Mouse (Mus musculus) embryonic facial prominence, embryonic 11.5 days (tissue): ENCODE results near the gene Npm3. TPM values are rescaled to one million over a fixed set of nuclear protein-coding genes. Genes with fewer than 3 reads are reported as not detected.
A peak's percentile ranks its signal among the peaks of the same experiment; 100 is the strongest.

Experiments
- ATAC-seq: fragments of 200-750 bp; cut with Nextera tagmentation; replicated peaks from 2 replicates; pipeline ENCODE4 v1.8.0; 2017; ENCODE audit warnings: low read depth; ENCODE audit not compliant: insufficient number of reproducible peaks, low FRiP score, low TSS enrichment
- DNase-seq: peaks from one replicate; pipeline ENCODE4 v3.0.0-alpha.2; 2015; ENCODE audit warnings: low spot score
- H3K27ac ChIP-seq: fragments of 300-500 bp; sonication (generic); replicated peaks from 2 replicates; pipeline ENCODE4 v1.5.1; 2014; ENCODE audit warnings: mild to moderate bottlenecking, low read depth, low read length, control low read depth
- H3K27me3 ChIP-seq: fragments of 300-500 bp; sonication (generic); 2 replicates; pipeline ENCODE4 v1.6.1; 2014; ENCODE audit warnings: mild to moderate bottlenecking, low read length, moderate library complexity, mixed read lengths; ENCODE audit not compliant: control insufficient read depth, insufficient read depth
- H3K36me3 ChIP-seq: fragments of 300-500 bp; sonication (generic); replicated peaks from 2 replicates; pipeline ENCODE4 v1.6.1; 2014; ENCODE audit warnings: low read depth, mild to moderate bottlenecking, low read length, moderate library complexity, mixed read lengths; ENCODE audit not compliant: control insufficient read depth, insufficient read depth
- H3K4me1 ChIP-seq: fragments of 300-500 bp; sonication (generic); 2 replicates; pipeline ENCODE4 v1.6.1; 2014; ENCODE audit warnings: low read length, mixed read lengths; ENCODE audit not compliant: control insufficient read depth, insufficient read depth
- H3K4me2 ChIP-seq: fragments of 300-500 bp; sonication (generic); 2 replicates; pipeline ENCODE4 v1.6.1; 2014; ENCODE audit warnings: low read depth, mild to moderate bottlenecking, control low read depth, low read length, moderate library complexity
- H3K4me3 ChIP-seq: fragments of 300-500 bp; sonication (generic); 2 replicates; pipeline ENCODE4 v1.5.1; 2014; ENCODE audit warnings: low read depth, low read length, control low read depth
- H3K9ac ChIP-seq: fragments of 300-500 bp; sonication (generic); replicated peaks from 2 replicates; pipeline ENCODE4 v1.6.1; 2014; ENCODE audit warnings: mild to moderate bottlenecking, control low read depth, low read length
- H3K9me3 ChIP-seq: fragments of 300-500 bp; sonication (generic); replicated peaks from 2 replicates; pipeline ENCODE4 v1.6.1; 2016; ENCODE audit warnings: mild to moderate bottlenecking, low read length, inconsistent platforms, mixed read lengths; ENCODE audit not compliant: control insufficient read depth
- WGBS: fragments of 180-500 bp; shearing (Covaris S2); extraction: QIAGEN DNeasy Blood & Tissue Kit; methylation state at CpG from one replicate; pipeline ENCODE4 v1.1.7; 2014; 5-methylcytosine and 5-hydroxymethylcytosine counted together
- polyA plus RNA-seq: library from polyadenylated mRNA; unstranded; fragments of >200 nt; fragmentation: Nextera tagmentation; extraction: Ambion mirVana; gene quantifications from 2 replicates; pipeline ENCODE4 v1.2.1, GENCODE M21; 2014

The Npm3 gene
- polyA plus RNA-seq, 1 experiment from 2014 or later, result 15.2 TPM

DNA sequence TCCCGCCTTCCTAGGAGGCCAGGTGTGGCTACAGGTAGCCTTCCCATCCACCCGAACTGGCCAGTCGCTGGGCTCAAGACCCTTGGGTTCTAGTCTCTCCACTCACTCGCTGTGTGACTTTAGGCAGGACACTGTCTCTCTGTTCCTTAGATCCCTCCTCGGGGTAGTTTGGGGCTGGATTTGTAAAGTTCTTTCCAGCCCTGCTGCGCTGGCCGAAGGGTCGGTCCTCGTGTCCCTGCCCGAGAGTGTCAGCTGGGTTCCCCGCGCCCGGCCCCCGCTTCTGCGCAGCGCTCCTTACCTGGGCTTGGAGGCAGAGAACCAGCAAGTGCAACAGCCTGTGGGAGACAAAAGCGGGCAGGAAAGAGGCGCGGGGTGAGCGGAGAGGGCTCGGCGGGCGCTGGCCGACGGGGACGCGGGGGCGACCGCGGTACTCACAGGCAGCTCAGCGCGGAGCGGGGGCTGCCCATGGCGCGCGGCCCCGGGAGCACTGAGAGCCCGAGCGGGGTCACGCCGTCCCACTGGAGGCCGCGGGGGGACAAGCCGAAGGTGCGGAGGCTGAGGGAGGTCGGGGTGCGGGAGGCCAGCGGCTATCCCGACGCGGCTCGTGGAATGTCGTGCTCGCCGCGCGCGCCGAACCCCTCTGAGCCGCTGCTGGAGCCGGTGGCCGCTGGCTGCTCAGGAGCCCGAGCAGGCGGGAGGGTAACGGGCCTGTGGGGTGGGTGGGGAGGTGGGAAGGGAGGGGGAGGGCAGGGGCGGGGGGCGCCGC, 7.0 kb downstream of the Npm3 start, which contains the start of gene Fgf8:
Gene Fgf8, minus strand, starts transcription at position 698 of the 766 bp plus-strand sequence.
- Histone ChIP-seq H3K4me2 (peak within 1 kb of the TSS; percentile 90), H3K4me1 (peaks cover 16% of the 10 kb centered on the region), H3K27me3 (peaks cover 81% of the 10 kb centered on the region), H3K9me3 (no peaks in the 10 kb centered on the region), H3K4me3 (peak within 1 kb of the TSS; percentile 37), H3K36me3 (no peaks in the 10 kb centered on the region), H3K9ac (peak within 1 kb of the TSS; percentile 37), H3K27ac (no peak within 1 kb of the TSS)
- WGBS, result under 1% methylated on average over 63 of the region's 68 CpGs
- no peak for ATAC-seq
- no peak for DNase-seq

DNA sequence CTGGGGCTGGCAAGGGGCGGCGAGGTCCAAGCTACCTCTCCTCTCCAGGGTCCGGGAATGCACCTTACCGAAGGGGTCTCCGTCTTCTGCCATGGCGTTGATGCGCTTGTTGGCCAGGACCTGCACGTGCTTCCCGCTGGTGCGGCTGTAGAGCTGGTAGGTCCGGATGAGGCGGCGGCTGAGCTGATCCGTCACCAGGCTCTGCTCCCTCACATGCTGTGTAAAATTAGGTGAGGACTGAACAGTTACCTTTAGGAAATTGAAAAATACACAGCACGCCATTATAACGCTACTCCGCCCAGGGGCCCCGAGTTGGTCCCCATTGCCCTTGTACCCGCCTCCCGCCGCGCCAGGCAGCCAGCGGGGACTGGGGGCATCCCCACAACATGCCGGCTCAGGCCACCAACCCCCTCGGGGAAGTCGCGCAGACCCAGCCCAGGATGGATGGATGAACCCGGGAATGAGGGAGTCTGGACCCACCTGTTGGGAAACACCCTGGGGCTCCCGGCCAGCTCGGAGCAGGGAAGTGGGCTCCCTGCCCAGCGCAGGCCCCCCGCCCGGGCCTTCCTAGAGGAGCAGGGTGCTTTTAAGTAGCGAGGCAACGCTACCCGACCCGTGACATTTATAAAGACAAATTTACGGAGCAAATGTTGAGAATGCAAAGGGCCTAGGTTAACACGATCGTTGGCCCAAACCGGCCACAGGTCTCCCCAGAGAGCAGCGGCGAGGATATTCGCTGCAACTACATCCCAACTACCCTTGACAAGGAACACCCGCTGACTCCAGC, 7.8 kb downstream of the Npm3 start:
- peak overlapping the region; percentile 90 for H3K4me2 ChIP-seq
- ATAC-seq (no peak), DNase-seq (no peak)
- no peaks in the 10 kb centered on the region for H3K36me3 ChIP-seq
- peaks cover 21% of the 10 kb centered on the region for H3K4me1 ChIP-seq
- H3K27me3 ChIP-seq, result peaks cover 88% of the 10 kb centered on the region
- no peaks in the 10 kb centered on the region for H3K9me3 ChIP-seq
- H3K9ac ChIP-seq, result peak overlapping the region; percentile 37
- H3K27ac ChIP-seq, result no peak overlapping the region
- WGBS, result 2% methylated on average over 45 of the region's 45 CpGs
- H3K4me3 ChIP-seq, result peak overlapping the region; percentile 37

DNA sequence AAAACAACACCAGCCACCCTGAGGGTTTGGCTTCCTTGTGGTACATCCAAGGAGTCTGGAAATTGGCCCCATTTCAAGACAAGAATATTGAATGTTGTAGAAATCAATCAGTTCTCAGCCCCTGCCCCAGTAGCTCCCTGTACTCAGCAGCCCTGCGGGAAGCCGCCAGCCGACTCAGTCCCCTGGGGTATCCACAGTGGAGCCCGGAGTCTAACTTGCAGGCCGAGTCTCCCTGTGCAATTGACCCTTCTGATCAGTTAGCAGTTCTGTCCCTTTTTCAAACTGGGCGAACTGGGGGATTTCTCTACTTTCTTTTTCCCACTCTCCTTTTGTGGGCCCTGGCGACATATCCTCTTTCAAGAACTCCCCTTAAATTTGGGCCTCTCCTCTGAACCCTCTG, 8.6 kb downstream of the Npm3 start:
- no peak for DNase-seq
- ATAC-seq, result no peak
- peaks cover 92% of the 10 kb centered on the region for H3K27me3 ChIP-seq
- H3K9ac ChIP-seq, result no peak overlapping the region
- whole genome bisulfite sequencing, result 2% methylated on average over 7 of the region's 7 CpGs
- 0 out of 2 replicates have a peak overlapping the region, but pooled peaks have one; percentile 37 for H3K4me3 ChIP-seq
- H3K4me2 ChIP-seq, result no peak overlapping the region; the same call in 1 of the 2 replicates
- H3K9me3 ChIP-seq, result no peaks in the 10 kb centered on the region
- H3K36me3 ChIP-seq, result no peaks in the 10 kb centered on the region
- H3K4me1 ChIP-seq, result peaks cover 18% of the 10 kb centered on the region
- no peak overlapping the region for H3K27ac ChIP-seq

DNA sequence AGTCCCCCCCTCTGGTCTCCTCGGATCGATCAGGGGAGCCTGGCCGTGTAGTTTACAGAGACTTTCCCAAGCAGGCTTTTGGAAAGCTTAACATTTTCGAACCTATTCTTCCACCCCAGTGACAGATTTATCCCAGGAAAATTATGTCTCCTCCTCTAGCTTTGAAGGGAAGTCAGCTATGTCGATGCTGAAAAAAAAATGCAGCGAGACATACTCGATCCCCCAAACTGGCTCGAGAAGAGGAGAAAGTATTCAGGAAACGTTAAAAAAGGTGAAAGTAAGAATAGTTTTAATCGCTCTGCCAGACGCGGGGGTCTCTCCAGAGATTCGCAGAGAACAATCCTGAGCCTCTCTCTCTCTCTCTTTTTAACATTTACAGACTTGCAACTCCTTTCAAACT, 9.2 kb downstream of the Npm3 start:
- H3K36me3 ChIP-seq, result no peaks in the 10 kb centered on the region
- peaks cover 89% of the 10 kb centered on the region for H3K27me3 ChIP-seq
- DNase-seq (no peak), ATAC-seq (no peak)
- no peak overlapping the region for H3K27ac ChIP-seq
- no peaks in the 10 kb centered on the region for H3K9me3 ChIP-seq
- WGBS, result 4% methylated on average over 13 of the region's 13 CpGs
- H3K4me2 ChIP-seq, result no peak overlapping the region
- H3K4me3 ChIP-seq, result no peak overlapping the region
- peaks cover 18% of the 10 kb centered on the region for H3K4me1 ChIP-seq
- H3K9ac ChIP-seq, result no peak overlapping the region

DNA sequence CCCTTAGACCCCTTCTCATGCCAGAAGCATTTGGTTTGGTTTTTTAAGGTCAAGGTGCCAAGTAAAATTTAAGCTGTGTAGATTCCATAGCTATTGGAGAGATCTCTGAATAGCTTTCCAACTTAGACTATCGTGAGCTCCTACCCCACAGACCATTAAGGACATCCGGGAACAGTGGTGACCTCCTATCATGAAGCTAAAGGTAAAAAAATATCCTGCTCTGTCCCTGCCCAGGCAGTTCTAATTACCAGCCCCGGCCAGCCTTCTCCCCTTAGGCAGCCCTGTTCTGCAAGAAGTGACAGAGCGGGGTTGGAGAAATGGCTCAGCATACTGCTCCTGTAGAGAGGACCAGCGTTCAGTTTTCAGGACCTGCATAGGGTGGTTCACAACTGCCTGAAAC, 10.9 kb downstream of the Npm3 start:
- no peak for DNase-seq
- Histone ChIP-seq H3K27ac (no peak overlapping the region), H3K4me3 (no peak overlapping the region), H3K9me3 (no peaks in the 10 kb centered on the region), H3K27me3 (peaks cover 87% of the 10 kb centered on the region), H3K4me1 (peaks cover 18% of the 10 kb centered on the region), H3K9ac (no peak overlapping the region), H3K36me3 (no peaks in the 10 kb centered on the region), H3K4me2 (no peak overlapping the region)
- 28% methylated on average over 5 of the region's 5 CpGs for WGBS
- no peak for ATAC-seq

DNA sequence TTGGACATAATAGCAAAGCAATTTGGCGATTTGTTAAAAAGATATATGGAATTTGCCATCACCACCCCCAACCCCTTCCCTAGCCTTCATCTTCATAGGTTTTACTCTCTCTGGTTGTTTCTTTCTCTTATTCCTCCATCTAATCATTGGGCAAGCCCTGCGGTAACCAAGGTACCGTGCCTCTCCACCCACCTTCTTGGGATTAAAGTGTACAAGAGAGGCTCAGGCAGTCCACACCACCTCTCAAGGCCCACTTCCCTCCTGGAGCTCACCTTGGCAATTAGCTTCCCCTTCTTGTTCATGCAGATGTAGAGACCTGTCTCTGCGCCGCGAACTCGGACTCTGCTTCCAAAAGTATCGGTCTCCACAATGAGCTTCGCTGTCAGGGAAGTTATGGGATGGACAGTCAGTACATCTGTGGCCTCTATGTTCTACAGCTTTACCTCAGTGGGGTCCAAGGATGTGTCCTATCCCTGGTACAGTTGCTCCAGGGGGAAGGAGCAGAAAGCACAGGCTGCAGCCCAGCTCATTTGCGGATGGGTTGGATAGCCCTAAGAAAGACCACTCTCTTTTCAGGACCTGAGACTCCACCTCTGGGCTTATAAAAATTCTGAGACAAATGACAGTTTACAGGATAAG, 11.4 kb downstream of the Npm3 start:
- Histone ChIP-seq H3K9ac (no peak overlapping the region), H3K4me2 (no peak overlapping the region), H3K36me3 (no peaks in the 10 kb centered on the region), H3K27ac (no peak overlapping the region), H3K4me3 (no peak overlapping the region), H3K27me3 (peaks cover 85% of the 10 kb centered on the region), H3K4me1 (peaks cover 15% of the 10 kb centered on the region), H3K9me3 (no peaks in the 10 kb centered on the region)
- ATAC-seq (no peak), DNase-seq (no peak)
- 51% methylated on average over 10 of the region's 10 CpGs for WGBS

DNA sequence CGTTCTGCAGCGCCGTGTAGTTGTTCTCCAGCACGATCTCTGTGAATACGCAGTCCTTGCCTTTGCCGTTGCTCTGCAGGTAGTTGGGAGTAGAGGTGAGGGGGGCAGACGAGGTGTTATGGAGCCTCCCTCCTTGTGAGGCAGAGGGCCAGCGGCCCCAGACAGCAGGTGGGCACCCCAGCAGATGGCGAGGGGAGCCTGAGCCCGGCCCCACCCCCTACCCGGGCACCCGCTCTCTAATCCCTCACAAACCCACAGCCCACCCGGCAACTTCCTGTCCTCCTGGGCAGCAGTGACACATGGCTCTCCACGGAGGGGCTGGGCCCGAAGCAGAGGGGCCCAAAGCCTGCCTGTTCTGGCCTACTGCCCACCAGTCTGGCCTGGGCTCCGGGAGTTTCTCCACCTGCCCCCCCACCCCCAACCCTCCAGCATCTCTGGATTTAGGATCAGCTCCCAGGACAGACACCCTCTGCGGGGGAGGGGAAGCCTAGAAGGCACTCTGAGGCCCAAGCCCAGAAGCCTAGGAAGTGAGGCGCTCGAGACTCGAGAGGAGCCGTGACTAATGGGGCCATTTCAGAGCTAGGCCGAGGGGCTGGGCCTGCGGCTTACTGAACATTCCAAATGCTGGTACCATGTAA, 12.1 kb downstream of the Npm3 start:
- Histone ChIP-seq H3K27me3 (peaks cover 82% of the 10 kb centered on the region), H3K4me2 (peak overlapping the region; percentile 48), H3K9me3 (no peaks in the 10 kb centered on the region), H3K36me3 (no peaks in the 10 kb centered on the region), H3K4me3 (peak overlapping the region; percentile 13; the same call in 1 of the 2 replicates), H3K27ac (no peak overlapping the region), H3K4me1 (peaks cover 10% of the 10 kb centered on the region), H3K9ac (peak overlapping the region; percentile 30; the same call in 1 of the 2 replicates)
- ATAC-seq (peak; percentile 37; the same call in 1 of the 2 replicates), DNase-seq (peak; percentile 57)
- WGBS, result 3% methylated on average over 23 of the region's 23 CpGs
